Mouse (Mus musculus) CH12.LX (cell line): ENCODE data around the gene Actl6b. TPM values are rescaled to one million over a fixed set of nuclear protein-coding genes. Genes with fewer than 3 reads are reported as not detected.

ENCODE experiments used
- DNase-seq: peaks from one replicate; pipeline ENCODE4 v3.0.0-alpha.2; 2013; ENCODE audit errors: extremely low read depth
- H3K27ac ChIP-seq: 2 replicates; pipeline ENCODE4 v1.5.1; 2012; ENCODE audit warnings: low read depth, mild to moderate bottlenecking, control low read depth, moderate library complexity; ENCODE audit not compliant: insufficient read depth
- H3K27me3 ChIP-seq: replicated peaks from 2 replicates; pipeline ENCODE3; 2012; ENCODE audit warnings: inconsistent platforms
- H3K36me3 ChIP-seq, 2 experiments: replicated peaks in 1 of 2; 2 replicates each; pipeline versions ENCODE3 to v1.6.1; 2012; ENCODE audit warnings: inconsistent platforms in 1 of 2, low read length in 1 of 2, mild to moderate bottlenecking in 1 of 2, mixed read lengths in 1 of 2, moderate library complexity in 1 of 2; ENCODE audit not compliant: control insufficient read depth in 1 of 2, insufficient read depth in 1 of 2
- H3K4me1 ChIP-seq, 2 experiments: 2 replicates each; pipeline ENCODE4 v1.6.1; 2012; ENCODE audit warnings: inconsistent platforms in 1 of 2, moderate library complexity in 1 of 2; ENCODE audit not compliant: insufficient read depth in 2 of 2, control insufficient read depth in 1 of 2
- H3K4me2 ChIP-seq: 2 replicates; pipeline ENCODE4 v1.6.1; 2012; ENCODE audit warnings: low read depth, mild to moderate bottlenecking, control low read depth; ENCODE audit not compliant: poor library complexity, insufficient read depth, severe bottlenecking
- H3K4me3 ChIP-seq, 3 experiments: fragments of 150-350 bp in 1 of 3; sonication (generic) in 1 of 3; replicated peaks in 1 of 3; 2 replicates each; pipeline versions ENCODE3 to v1.5.1; 2011 to 2012; ENCODE audit warnings: low read depth in 2 of 3, low read length in 2 of 3, mild to moderate bottlenecking in 2 of 3, moderate library complexity in 2 of 3, control low read depth in 1 of 3, improper control_type of control experiment in 1 of 3, inconsistent platforms in 1 of 3, mixed read lengths in 1 of 3; ENCODE audit not compliant: poor library complexity in 1 of 3
- H3K79me2 ChIP-seq: replicated peaks from 2 replicates; pipeline ENCODE4 v1.6.1; 2012; ENCODE audit warnings: mild to moderate bottlenecking, moderate library complexity; ENCODE audit not compliant: control insufficient read depth, poor library complexity, insufficient read depth, severe bottlenecking; ENCODE audit errors: extremely low read depth
- H3K9ac ChIP-seq: 2 replicates; pipeline ENCODE4 v1.6.1; 2012; ENCODE audit warnings: low read depth, mild to moderate bottlenecking, control low read depth, moderate library complexity; ENCODE audit not compliant: insufficient read depth
- H3K9me3 ChIP-seq: replicated peaks from 2 replicates; pipeline ENCODE3; 2012; ENCODE audit warnings: low read length, inconsistent platforms, mixed read lengths
- BHLHE40 ChIP-seq: IDR thresholded peaks from 2 replicates; pipeline ENCODE4 v1.6.1; 2011; ENCODE audit warnings: mild to moderate bottlenecking, low read depth, low read length, improper control_type of control experiment
- CHD1 ChIP-seq: IDR thresholded peaks from 2 replicates; pipeline ENCODE4 v1.6.1; 2012; ENCODE audit warnings: low read depth, low read length, improper control_type of control experiment, inconsistent platforms
- CHD2 ChIP-seq: IDR thresholded peaks from 2 replicates; pipeline ENCODE4 v1.6.1; 2011; ENCODE audit warnings: low read length, improper control_type of control experiment
- ELF1 ChIP-seq: IDR thresholded peaks from 2 replicates; pipeline ENCODE4 v1.6.1; 2014; ENCODE audit warnings: low read depth, mild to moderate bottlenecking, inconsistent platforms, low read length, improper control_type of control experiment
- EP300 ChIP-seq: IDR thresholded peaks from 2 replicates; pipeline ENCODE4 v1.6.1; 2011; ENCODE audit warnings: low read length, improper control_type of control experiment
- IRF4 ChIP-seq: IDR thresholded peaks from 2 replicates; pipeline ENCODE4 v1.6.1; 2014; ENCODE audit warnings: low read depth, mild to moderate bottlenecking, inconsistent platforms, low read length, improper control_type of control experiment
- JUND ChIP-seq: conservative IDR thresholded peaks from 2 replicates; pipeline ENCODE4 v1.6.1; 2011; ENCODE audit warnings: low read depth, low read length, improper control_type of control experiment
- KAT2A ChIP-seq: IDR thresholded peaks from 2 replicates; pipeline ENCODE4 v1.6.1; 2012; ENCODE audit warnings: low read length, improper control_type of control experiment, inconsistent platforms; ENCODE audit not compliant: insufficient replicate concordance
- MAFK ChIP-seq: IDR thresholded peaks from 2 replicates; pipeline ENCODE4 v1.6.1; 2011; ENCODE audit warnings: low read length, improper control_type of control experiment; ENCODE audit not compliant: insufficient replicate concordance
- MAX ChIP-seq: IDR thresholded peaks from 2 replicates; pipeline ENCODE4 v1.6.1; 2011; ENCODE audit warnings: low read length, improper control_type of control experiment
- MAZ ChIP-seq: IDR thresholded peaks from 2 replicates; pipeline ENCODE4 v1.6.1; 2012; ENCODE audit warnings: low read depth, mild to moderate bottlenecking, inconsistent platforms, low read length, improper control_type of control experiment, moderate library complexity
- MEF2A ChIP-seq: IDR thresholded peaks from 2 replicates; pipeline ENCODE4 v1.6.1; 2014; ENCODE audit warnings: low read depth, mild to moderate bottlenecking, inconsistent platforms, low read length, improper control_type of control experiment, borderline replicate concordance
- NELFE ChIP-seq: IDR thresholded peaks from 2 replicates; pipeline ENCODE4 v1.6.1; 2011; ENCODE audit warnings: low read depth, low read length, improper control_type of control experiment
- NRF1 ChIP-seq: IDR thresholded peaks from 2 replicates; pipeline ENCODE4 v1.6.1; 2014; ENCODE audit warnings: low read depth, mild to moderate bottlenecking, inconsistent platforms, low read length, improper control_type of control experiment, moderate library complexity
- RAD21 ChIP-seq: IDR thresholded peaks from 2 replicates; pipeline ENCODE4 v1.6.1; 2011; ENCODE audit warnings: low read depth, mild to moderate bottlenecking, low read length, improper control_type of control experiment, moderate library complexity
- RCOR1 ChIP-seq: conservative IDR thresholded peaks from 2 replicates; pipeline ENCODE4 v1.6.1; 2012; ENCODE audit warnings: low read depth, mild to moderate bottlenecking, inconsistent platforms, low read length, improper control_type of control experiment
- SIN3A ChIP-seq: IDR thresholded peaks from 2 replicates; pipeline ENCODE4 v1.6.1; 2012; ENCODE audit warnings: low read length, improper control_type of control experiment, inconsistent platforms
- SMC3 ChIP-seq: IDR thresholded peaks from 2 replicates; pipeline ENCODE4 v1.6.1; 2011; ENCODE audit warnings: low read depth, low read length, improper control_type of control experiment
- TBP ChIP-seq: conservative IDR thresholded peaks from 2 replicates; pipeline ENCODE4 v1.6.1; 2011; ENCODE audit warnings: low read depth, low read length, improper control_type of control experiment
- UBTF ChIP-seq: IDR thresholded peaks from 2 replicates; pipeline ENCODE4 v1.6.1; 2012; ENCODE audit warnings: low read depth, mild to moderate bottlenecking, inconsistent platforms, low read length, improper control_type of control experiment, moderate library complexity
- USF1 ChIP-seq: IDR thresholded peaks from 2 replicates; pipeline ENCODE4 v1.6.1; 2014; ENCODE audit warnings: low read depth, mild to moderate bottlenecking, inconsistent platforms, low read length, improper control_type of control experiment
- USF2 ChIP-seq: conservative IDR thresholded peaks from 2 replicates; pipeline ENCODE4 v1.6.1; 2011; ENCODE audit warnings: low read depth, low read length, improper control_type of control experiment
- ZC3H11A ChIP-seq: IDR thresholded peaks from 2 replicates; pipeline ENCODE4 v1.6.1; 2012; ENCODE audit warnings: low read depth, mild to moderate bottlenecking, inconsistent platforms, low read length, improper control_type of control experiment
- ZKSCAN1 ChIP-seq: IDR thresholded peaks from 2 replicates; pipeline ENCODE4 v1.6.1; 2012; ENCODE audit warnings: low read depth, inconsistent platforms, low read length, improper control_type of control experiment, borderline replicate concordance
- dilution Hi-C: fragments of 300-500 bp; cut with MboI; formaldehyde crosslinking; loops from 2 replicates; pipeline ENCODE4 v1.14.3; 2020; ENCODE audit warnings: low sequenced_read_pairs; ENCODE audit not compliant: extremely low pct_unique_long_range_greater_than_20kb, extremely low pct_ligation_motif_present
- in situ Hi-C: fragments of 300-500 bp; cut with MboI; formaldehyde crosslinking; loops from 3 replicates; pipeline ENCODE4 v1.14.3; 2019; ENCODE audit warnings: low sequenced_read_pairs, low pct_ligation_motif_present, low pct_unique_long_range_greater_than_20kb, mixed read lengths
- polyA plus RNA-seq: library from polyadenylated mRNA; unstranded; fragments of >175 nt; gene quantifications from 2 replicates; pipeline ENCODE4 v1.2.1, GENCODE M21; 2012; ENCODE audit warnings: low read depth; ENCODE audit not compliant: insufficient read length
- total RNA-seq, 2 experiments: library from RNA; depleted of rRNA; stranded (reverse); fragments of 300-350 nt in 1 of 2; fragments of >200 nt in 1 of 2; gene quantifications; 2 replicates each; pipeline ENCODE4 v1.2.3; 2012 to 2014

Actl6b gene
- total and polyA plus RNA-seq, 3 experiments = not detected

DNA sequence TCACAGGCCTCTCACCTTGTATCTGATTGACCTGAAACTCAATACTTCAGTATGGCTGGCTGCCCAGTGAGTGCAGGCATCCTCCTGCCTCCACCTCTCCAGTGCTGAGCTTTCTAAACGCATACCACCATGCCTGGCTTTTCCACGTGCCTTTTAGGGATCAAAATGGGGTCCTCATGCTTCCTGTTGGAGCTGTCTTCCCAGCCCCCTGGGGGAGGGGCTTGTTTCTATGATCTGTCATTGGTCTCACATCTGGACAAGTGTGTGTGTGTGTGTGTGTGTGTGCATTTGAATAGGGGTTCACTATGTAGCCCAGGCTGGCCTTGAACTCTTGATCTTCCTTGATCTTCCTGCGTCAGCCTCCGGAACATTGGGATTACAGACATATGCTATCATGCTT lies 15.9 kb upstream of the Actl6b start:
- no peak for TF ChIP-seq UBTF
- TF ChIP-seq NELFE = no peak
- no peak for TF ChIP-seq MAZ
- no peak for TF ChIP-seq IRF4
- no peak for TF ChIP-seq SIN3A
- no peak for TF ChIP-seq CHD2
- TF ChIP-seq TBP = no peak
- TF ChIP-seq JUND = no peak
- no peak for TF ChIP-seq USF2
- no peak for TF ChIP-seq USF1
- TF ChIP-seq EP300 = no peak
- no peak for TF ChIP-seq SMC3
- TF ChIP-seq ZC3H11A = no peak
- no peak for TF ChIP-seq NRF1
- no peak for TF ChIP-seq KAT2A
- TF ChIP-seq BHLHE40 = no peak
- TF ChIP-seq MEF2A = no peak
- TF ChIP-seq, all 38 proteins: peak for 0
- in situ Hi-C loops (no loop called here), dilution Hi-C loops (no loop called here)
- no peaks in the 10 kb centered on the region for H3K36me3 ChIP-seq
- H3K4me3 ChIP-seq = no peak overlapping the region
- peaks cover 4% of the 10 kb centered on the region for H3K79me2 ChIP-seq
- H3K4me2 ChIP-seq = no peak overlapping the region
- peaks cover 0 to 13% of the 10 kb centered on the region in 2 experiments; a peak in 3 of 4 replicates for H3K4me1 ChIP-seq
- no peaks in the 10 kb centered on the region for H3K9me3 ChIP-seq
- peaks cover 1% of the 10 kb centered on the region for H3K27me3 ChIP-seq
- H3K9ac ChIP-seq = no peak overlapping the region
- no peak for DNase-seq
- H3K27ac ChIP-seq = no peak overlapping the region

DNA sequence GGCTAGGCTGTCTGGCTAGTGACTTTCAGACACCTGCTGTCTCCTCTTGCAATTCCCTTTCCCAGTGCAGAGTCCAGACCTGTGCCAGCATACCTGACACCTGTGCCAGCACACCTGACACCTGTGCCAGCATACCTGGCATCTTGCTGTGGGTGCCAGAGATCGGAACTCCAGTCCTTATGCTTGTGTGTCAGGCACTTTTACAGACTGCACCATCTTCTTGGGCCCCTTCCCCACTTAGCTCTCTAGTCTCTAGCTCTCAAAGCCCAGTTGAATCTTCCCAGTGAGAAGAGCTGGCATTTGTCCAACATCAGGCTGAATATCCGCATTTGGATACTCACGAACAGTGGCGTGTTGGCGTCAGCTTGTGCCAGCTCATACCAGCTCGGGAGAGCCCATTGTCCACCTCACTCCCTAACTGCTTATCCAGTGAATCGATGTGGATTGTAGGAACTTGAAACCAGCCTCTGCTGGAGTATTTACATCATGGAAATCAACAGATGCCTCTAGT lies 14.0 kb upstream of the Actl6b start:
- Histone ChIP-seq H3K27ac (no peak overlapping the region), H3K9me3 (no peaks in the 10 kb centered on the region), H3K4me2 (no peak overlapping the region), H3K4me3 (no peak overlapping the region), H3K27me3 (peaks cover 1% of the 10 kb centered on the region)
- DNase-seq = no peak
- in situ Hi-C loops = no loop called here
- TF ChIP-seq RCOR1 (no peak), RAD21 (no peak), KAT2A (no peak), JUND (no peak), MAX (no peak), TBP (no peak), USF2 (no peak), ZKSCAN1 (no peak), ELF1 (no peak), MEF2A (no peak), CHD1 (no peak), MAFK (no peak)
- TF ChIP-seq, all 38 proteins: peak for 0
- Histone ChIP-seq H3K36me3 (no peaks in the 10 kb centered on the region), H3K9ac (no peak overlapping the region), H3K4me1 (peaks cover 0 to 8% of the 10 kb centered on the region in 2 experiments; a peak in 2 of 4 replicates), H3K79me2 (no peaks in the 10 kb centered on the region)
- dilution Hi-C loops = no loop called here
